Mouse (Mus musculus) lung, postnatal 36 days (tissue): ENCODE measurements at regions not wholly inside any gene's neighbourhood (a gene's known extent, or its start where the extent isn't known, plus 50 kb on each side); places are given as distances from the start of the nearest gene placed in this dataset.
A peak's percentile ranks its signal among the peaks of the same experiment; 100 is the strongest.
"Not testable (repeated sequence)": the region's sequence is repeated elsewhere in the genome, so short reads cannot be mapped to it uniquely, and the experiment has no call there.

Source experiments
- DNase-seq: peaks from one replicate; pipeline ENCODE4 v3.0.0; 2022; ENCODE audit warnings: mixed read lengths

- no peak for DNase-seq
These were observed 94.4 kb downstream of the Gm11232 start for GRCm38 (mm10) chr4:71663397-71663796.

GRCm38 (mm10) chr4:71640521-71640920 lies 117.2 kb downstream of the Gm11232 start:
- DNase-seq: no peak

DNA sequence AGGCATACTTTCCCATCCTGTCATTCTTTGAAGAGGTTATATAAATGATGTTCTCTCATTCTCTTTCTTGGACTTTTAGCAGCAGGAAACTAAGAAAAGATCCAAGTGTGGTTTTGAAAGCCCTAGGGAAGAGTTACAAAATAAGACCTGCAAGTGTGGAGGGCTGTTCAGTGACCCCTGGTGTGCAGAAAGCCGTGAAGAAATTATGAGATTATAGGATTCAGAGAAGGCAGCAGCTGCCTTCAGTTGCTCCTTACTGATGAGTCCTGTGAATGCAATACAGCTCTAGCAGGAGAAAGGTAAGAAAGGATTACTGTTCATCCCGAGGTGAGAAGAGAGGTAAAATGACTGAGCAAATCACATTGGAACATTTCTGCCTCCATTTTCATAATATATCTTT lies 130.7 kb downstream of the Gm11232 start:
- DNase-seq: no peak

- no peak for DNase-seq
These were observed 131.1 kb downstream of the Gm11232 start for GRCm38 (mm10) chr4:71626626-71627025.

DNA sequence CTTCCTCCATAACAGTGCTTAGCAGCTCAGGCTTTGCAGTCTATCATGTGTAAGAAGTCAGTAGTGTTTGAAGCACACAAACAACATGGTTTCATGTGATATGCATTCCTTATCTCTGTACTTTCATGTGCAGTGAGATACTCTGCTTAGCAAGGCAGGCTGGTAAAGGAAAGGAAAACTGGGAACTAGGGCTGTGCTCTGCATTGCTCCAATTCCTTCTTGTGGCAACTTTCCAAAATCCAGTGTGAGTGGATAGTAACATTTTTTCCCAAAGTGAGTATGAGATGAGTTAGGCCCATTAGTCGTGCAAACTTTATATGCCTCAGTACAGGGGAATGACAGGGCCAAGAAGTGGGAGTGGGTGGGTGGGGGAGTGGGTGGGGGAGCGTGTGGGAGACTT lies 133.0 kb downstream of the Gm11232 start:
- DNase-seq: no peak

GRCm38 (mm10) chr4:71613720-71614119 lies 144.0 kb downstream of the Gm11232 start:
- DNase-seq: no peak

DNA sequence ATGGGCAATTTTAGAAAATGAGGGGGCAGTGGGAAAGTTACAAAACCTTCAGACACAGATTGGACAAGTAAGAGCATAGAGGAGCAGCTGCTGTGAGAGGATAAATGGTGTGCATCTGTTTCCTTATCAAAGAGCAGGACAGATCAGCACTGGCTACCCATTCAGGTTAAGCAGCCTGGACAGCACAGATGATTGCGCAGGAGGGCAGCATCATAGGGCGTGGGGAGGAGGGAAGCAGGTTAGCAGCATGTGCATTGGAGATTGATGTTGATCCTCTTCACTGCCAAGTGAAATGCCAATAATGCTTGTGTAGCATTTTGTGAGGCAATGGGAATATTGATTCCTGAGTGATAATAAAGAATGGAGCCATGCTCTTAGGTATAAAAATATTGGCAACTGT lies 171.9 kb downstream of the Gm11232 start:
- no peak for DNase-seq

DNA sequence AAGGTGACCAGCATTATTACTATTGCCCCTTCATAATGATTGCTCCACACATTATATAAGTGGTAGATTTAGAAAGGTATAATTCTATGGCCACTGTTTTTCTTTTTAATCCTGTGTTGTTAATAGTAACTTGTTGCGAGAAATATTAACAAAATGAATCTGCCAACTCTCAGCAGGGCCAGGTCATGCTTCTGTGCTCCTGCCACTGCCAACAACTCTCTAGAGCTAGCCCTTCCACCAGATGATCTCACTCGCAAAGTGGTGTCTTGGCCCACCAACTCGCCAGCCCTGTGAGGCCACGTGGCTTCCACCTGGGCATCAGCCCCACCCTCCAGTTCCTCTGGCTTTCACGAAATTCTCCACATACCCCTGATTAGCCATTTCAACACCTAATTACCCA lies 197.1 kb downstream of the Gm11232 start:
- no peak for DNase-seq

- DNase-seq: no peak
These were observed 218.6 kb downstream of the Gm11232 start for GRCm38 (mm10) chr4:71539200-71539599.

GRCm38 (mm10) chr4:71537971-71538370 lies 219.8 kb downstream of the Gm11232 start:
- DNase-seq: no peak

- DNase-seq: no peak
These were observed 233.4 kb downstream of the Gm11232 start for GRCm38 (mm10) chr4:71524255-71524970.

- DNase-seq: no peak
These were observed 237.0 kb downstream of the Gm11232 start for GRCm38 (mm10) chr4:71520751-71521150.

GRCm38 (mm10) chr4:71517921-71518404 lies 239.8 kb downstream of the Gm11232 start:
- DNase-seq: no peak

- DNase-seq: no peak
These were observed 250.9 kb downstream of the Gm11232 start for GRCm38 (mm10) chr4:71506911-71507310.

GRCm38 (mm10) chr4:71489788-71490187 lies 268.0 kb downstream of the Gm11232 start:
- DNase-seq: no peak

- peak; percentile 37 for DNase-seq
These were observed 269.1 kb downstream of the Gm11232 start for GRCm38 (mm10) chr4:71488663-71489161.

DNA sequence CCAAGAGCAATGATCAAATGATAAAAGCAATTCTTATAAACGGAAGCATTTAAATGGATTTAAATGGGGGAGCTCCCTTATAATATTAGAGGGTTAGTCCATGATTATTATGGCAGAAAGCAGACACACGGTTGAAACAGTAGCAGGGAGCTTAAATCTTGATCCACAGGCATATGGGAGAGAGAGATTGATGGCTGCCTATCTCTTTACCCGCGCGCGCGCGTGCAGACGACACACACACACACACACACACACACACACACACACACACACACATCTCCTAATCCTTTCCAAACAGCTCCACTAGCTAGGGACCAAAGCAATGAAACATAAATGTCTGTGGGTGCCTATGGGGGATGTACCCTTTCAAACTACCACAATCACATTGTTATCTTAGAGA lies 269.7 kb downstream of the Gm11232 start:
- no peak for DNase-seq

GRCm38 (mm10) chr4:71480960-71481359 lies 276.8 kb downstream of the Gm11232 start:
- no peak for DNase-seq

DNA sequence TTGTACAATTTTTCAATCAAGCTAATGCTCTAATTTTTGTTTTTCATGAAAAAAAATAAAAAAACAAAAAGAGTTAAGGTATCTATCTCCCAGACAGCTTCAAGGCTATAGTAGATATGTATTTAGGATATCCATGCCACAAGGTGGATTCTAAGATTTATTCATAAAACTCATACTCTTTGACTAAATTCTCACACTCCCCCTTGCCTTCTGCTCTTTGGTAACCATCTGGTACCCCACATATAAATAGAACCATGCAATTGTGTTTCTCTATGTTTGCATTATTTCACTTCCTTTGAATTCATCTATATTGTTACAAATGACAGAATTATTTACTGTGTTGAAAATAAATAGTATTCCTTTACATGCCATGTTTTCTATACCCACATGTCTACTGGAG lies 287.2 kb downstream of the Gm11232 start:
- no peak for DNase-seq

DNA sequence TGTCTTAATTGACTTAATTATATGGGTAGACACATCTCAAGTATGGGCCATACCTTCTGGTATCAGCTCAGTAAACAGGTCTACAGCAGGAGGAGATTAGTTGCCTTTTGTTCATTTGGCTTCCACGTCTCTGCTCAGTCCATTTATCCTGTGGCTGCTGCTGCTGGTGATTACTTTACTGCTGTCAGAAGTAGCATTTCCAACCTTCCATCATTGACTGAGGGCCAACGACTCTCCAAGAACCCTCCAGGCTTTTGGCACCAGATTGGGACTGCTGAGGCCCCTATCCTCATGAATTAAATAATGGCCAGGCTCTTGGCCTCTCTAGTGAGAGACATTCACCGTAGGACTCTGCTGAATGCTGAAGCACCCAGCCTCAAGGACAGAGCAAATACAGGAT lies 303.0 kb downstream of the Gm11232 start:
- DNase-seq: no peak

- DNase-seq: no peak
These were observed 304.3 kb downstream of the Gm11232 start for GRCm38 (mm10) chr4:71453499-71453898.

DNA sequence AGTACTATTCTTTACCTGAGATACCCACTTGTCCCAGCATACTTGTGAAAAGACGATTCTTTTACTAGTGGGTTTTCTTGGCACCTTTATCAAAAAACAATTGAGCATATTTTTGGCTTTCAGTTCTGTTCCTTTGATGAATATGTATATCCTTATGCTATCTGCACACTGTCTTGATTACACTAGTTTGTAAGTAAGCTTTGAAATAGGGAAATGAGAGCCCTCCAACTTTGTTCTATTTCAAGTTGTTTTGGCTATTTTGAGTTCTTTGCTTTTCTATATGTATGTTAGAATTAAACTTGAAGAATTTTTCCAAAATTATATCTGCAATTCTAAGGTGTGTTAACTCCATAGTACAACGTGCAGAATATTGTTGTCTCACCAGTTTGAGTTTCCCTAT lies 311.3 kb downstream of the Gm11232 start:
- DNase-seq: no peak

GRCm38 (mm10) chr4:71431245-71431929 lies 326.4 kb downstream of the Gm11232 start:
- no peak for DNase-seq

- DNase-seq: not testable (repeated sequence)
These were observed 335.6 kb downstream of the Gm11232 start for GRCm38 (mm10) chr4:71422121-71422520.
